Mouse (Mus musculus) olfactory bulb, adult 2 months (tissue): ENCODE measurements around the gene Hnrnph3. TPM values are rescaled to one million over a fixed set of nuclear protein-coding genes. Genes with fewer than 3 reads are reported as not detected.

Source experiments
- H3K27ac ChIP-seq: fragments of 200-500 bp; 2 replicates; pipeline ENCODE4 v1.5.1; 2012; ENCODE audit warnings: low read depth, low read length; ENCODE audit not compliant: insufficient read depth
- H3K4me1 ChIP-seq: fragments of 200-500 bp; 2 replicates; pipeline ENCODE4 v1.6.1; 2012; ENCODE audit warnings: low read length; ENCODE audit not compliant: control insufficient read depth, insufficient read depth
- H3K4me3 ChIP-seq: fragments of 200-500 bp; 2 replicates; pipeline ENCODE4 v1.5.1; 2012; ENCODE audit warnings: mild to moderate bottlenecking, low read depth, low read length, moderate library complexity; ENCODE audit not compliant: insufficient read depth
- CTCF ChIP-seq: fragments of 200-500 bp; IDR thresholded peaks from 2 replicates; pipeline ENCODE4 v1.5.1; 2012; ENCODE audit warnings: low read depth, mild to moderate bottlenecking, low read length, moderate library complexity; ENCODE audit not compliant: insufficient read depth
- POLR2A ChIP-seq: fragments of 200-500 bp; IDR thresholded peaks from 2 replicates; pipeline ENCODE4 v1.6.1; 2012; ENCODE audit warnings: mild to moderate bottlenecking, low read depth, low read length, moderate library complexity; ENCODE audit not compliant: insufficient read depth
- WGBS: fragments of 180-500 bp; shearing (Covaris S2); methylation state at CpG from one replicate; pipeline ENCODE4 v1.1.7; 2018; 5-methylcytosine and 5-hydroxymethylcytosine counted together
- polyA plus RNA-seq: library from polyadenylated mRNA; stranded (reverse); fragments of >200 nt; gene quantifications from 2 replicates; pipeline ENCODE4 v1.2.4, GENCODE M21; 2012; ENCODE audit warnings: low replicate concordance; ENCODE audit not compliant: missing spikeins, insufficient read depth, insufficient read length

The Hnrnph3 gene
- 251 TPM in 1 of 2 replicates, not detected in the other for polyA plus RNA-seq

GRCm38 (mm10) chr10:63023749-63024579 lies at the start of gene Hnrnph3, which contains the start of gene Pbld2:
Gene Hnrnph3 (minus strand): TSS chr10:63024217.
Gene Pbld2 (plus strand): TSS chr10:63024315.
- under 1% methylated on average over 69 of the region's 69 CpGs for WGBS
- peaks cover 5% of the 10 kb centered on the region; the same call in 1 of the 2 replicates for H3K4me1 ChIP-seq
- TF ChIP-seq POLR2A (peak; percentile 92), CTCF (0 out of 2 replicates have a peak, but pooled peaks have one; percentile 6)
- H3K4me3 ChIP-seq: peak within 1 kb of the TSS; percentile 96
- H3K27ac ChIP-seq: peak within 1 kb of the TSS; percentile 100

GRCm38 (mm10) chr10:63065988-63066387 lies 42.0 kb upstream of the Hnrnph3 start:
- Histone ChIP-seq H3K4me1 (no peaks in the 10 kb centered on the region), H3K4me3 (no peak overlapping the region), H3K27ac (no peak overlapping the region)
- WGBS: 4% methylated on average over 5 of the region's 5 CpGs
- TF ChIP-seq CTCF (peak; percentile 76), POLR2A (no peak)

GRCm38 (mm10) chr10:63065561-63065960 lies 41.5 kb upstream of the Hnrnph3 start:
- Histone ChIP-seq H3K4me3 (no peak overlapping the region), H3K27ac (no peak overlapping the region), H3K4me1 (no peaks in the 10 kb centered on the region)
- TF ChIP-seq POLR2A: no peak
- no peak for TF ChIP-seq CTCF
- 38% methylated on average over 8 of the region's 8 CpGs for WGBS

- 91% methylated on average over 9 of the region's 9 CpGs for WGBS
- Histone ChIP-seq H3K4me1 (no peaks in the 10 kb centered on the region), H3K27ac (no peak overlapping the region), H3K4me3 (no peak overlapping the region)
- TF ChIP-seq POLR2A (no peak), CTCF (no peak)
Observed at GRCm38 (mm10) chr10:63064516-63064915, 40.5 kb upstream of the Hnrnph3 start.

- 89% methylated on average over 7 of the region's 7 CpGs for WGBS
Observed at GRCm38 (mm10) chr10:63063365-63063764, 39.3 kb upstream of the Hnrnph3 start.

GRCm38 (mm10) chr10:63062696-63063095 lies 38.7 kb upstream of the Hnrnph3 start:
- Histone ChIP-seq H3K4me1 (no peaks in the 10 kb centered on the region), H3K27ac (no peak overlapping the region), H3K4me3 (no peak overlapping the region)
- TF ChIP-seq CTCF (no peak), POLR2A (no peak)
- WGBS: 85% methylated on average over 5 of the region's 5 CpGs

More at GRCm38 (mm10) chr10:63063365-63063764, 39.3 kb upstream of the Hnrnph3 start:
- TF ChIP-seq CTCF (no peak), POLR2A (no peak)
- no peaks in the 10 kb centered on the region for H3K4me1 ChIP-seq
- no peak overlapping the region for H3K27ac ChIP-seq
- no peak overlapping the region for H3K4me3 ChIP-seq

GRCm38 (mm10) chr10:63061266-63061665 lies 37.2 kb upstream of the Hnrnph3 start:
- Histone ChIP-seq H3K4me1 (no peaks in the 10 kb centered on the region), H3K27ac (no peak overlapping the region), H3K4me3 (no peak overlapping the region)
- WGBS: 91% methylated on average over 12 of the region's 12 CpGs
- no peak for TF ChIP-seq POLR2A
- TF ChIP-seq CTCF: no peak

- TF ChIP-seq CTCF (no peak), POLR2A (no peak)
- Histone ChIP-seq H3K27ac (no peak overlapping the region), H3K4me3 (no peak overlapping the region), H3K4me1 (no peaks in the 10 kb centered on the region)
- WGBS: 64% methylated on average over 11 of the region's 11 CpGs
Observed at GRCm38 (mm10) chr10:63060406-63060805, 36.4 kb upstream of the Hnrnph3 start.

GRCm38 (mm10) chr10:63059862-63060261 lies 35.8 kb upstream of the Hnrnph3 start, which contains the start of gene Pbld1:
Gene Pbld1 (plus strand): TSS chr10:63060162.
- H3K4me3 ChIP-seq: no peak within 1 kb of the TSS
- TF ChIP-seq POLR2A: no peak
- no peak for TF ChIP-seq CTCF
- WGBS: 89% methylated on average over 2 of the region's 2 CpGs
- no peak within 1 kb of the TSS for H3K27ac ChIP-seq
- H3K4me1 ChIP-seq: no peaks in the 10 kb centered on the region
